Mouse (Mus musculus): Measurements from ENCODE around the gene Unc5a.

Gene Unc5a

DNA sequence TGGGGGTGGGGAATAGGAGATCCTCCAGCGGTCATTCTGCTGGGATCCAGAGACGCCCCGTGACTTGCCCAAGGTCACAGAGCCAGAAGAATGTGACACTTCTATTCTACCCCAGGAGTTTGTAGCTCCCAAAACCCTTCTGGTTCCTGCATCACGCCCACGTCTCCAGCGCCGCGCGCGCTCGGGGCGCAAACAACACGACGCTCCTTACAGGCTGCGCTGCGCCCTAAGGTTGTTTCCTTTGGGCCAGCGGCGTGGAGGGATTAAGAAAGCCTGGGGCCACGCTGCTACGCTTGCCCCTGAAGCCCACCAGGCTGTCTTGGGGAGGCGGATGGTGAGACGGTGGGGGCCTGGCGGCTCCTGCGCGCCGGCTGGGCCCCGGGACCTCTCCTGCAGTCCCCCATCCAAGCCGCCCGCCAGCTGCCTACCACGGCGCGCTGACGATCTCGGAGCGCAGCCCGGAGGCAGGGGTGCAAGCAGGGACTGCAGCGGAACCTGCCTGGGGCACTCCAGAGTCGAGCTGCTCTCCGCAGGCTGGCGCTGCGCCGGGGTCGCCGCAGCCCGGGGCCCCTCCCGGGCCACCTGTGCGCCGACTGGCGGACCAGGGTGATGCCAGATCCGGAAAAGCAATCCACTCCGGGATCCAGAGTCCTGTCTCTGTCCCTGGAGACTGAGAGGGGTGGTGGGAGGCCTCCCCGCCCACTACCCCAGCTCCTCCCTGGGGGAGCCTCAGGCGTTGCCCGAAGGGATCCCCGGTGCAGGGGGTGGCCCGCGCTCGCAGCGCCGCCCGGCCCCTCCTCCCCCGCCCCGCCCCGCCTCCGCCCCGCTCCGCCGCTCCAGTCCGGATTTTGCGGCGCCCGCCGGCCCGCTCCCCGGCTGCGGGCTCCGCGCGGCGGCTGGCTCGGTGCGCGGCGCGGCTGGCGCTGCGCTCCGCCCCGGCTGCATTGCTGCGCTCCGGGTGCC lies at the start of gene Unc5a:
Gene Unc5a (plus strand): TSS at position 881 of the 963 bp plus-strand sequence.
- DNase-seq (ENCODE audit: low spot score in 2 of 2), result peak in 1 of 2 experiments; percentile 65

DNA sequence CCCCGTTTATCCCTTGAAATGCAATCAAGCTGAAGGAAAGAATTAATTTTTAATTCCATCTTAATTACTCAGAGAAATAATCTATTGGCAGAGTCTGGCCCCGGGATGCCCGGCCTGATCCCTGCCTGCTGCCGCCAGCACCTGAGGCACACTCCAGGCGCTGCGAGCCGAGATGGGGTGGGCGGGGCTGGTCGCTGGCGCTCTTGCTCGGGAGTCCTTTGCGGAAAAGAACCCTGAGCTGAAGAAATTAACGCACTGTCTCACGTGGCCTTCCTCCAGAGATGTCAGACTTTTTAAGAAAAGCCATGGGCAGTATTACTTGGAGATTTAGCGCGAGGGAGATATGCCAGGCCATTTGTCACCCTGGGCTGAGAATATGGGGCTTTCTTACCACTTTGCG lies 37.2 kb upstream of the Unc5a start:
- no peak for DNase-seq (ENCODE audit: low spot score in 2 of 2)

DNA sequence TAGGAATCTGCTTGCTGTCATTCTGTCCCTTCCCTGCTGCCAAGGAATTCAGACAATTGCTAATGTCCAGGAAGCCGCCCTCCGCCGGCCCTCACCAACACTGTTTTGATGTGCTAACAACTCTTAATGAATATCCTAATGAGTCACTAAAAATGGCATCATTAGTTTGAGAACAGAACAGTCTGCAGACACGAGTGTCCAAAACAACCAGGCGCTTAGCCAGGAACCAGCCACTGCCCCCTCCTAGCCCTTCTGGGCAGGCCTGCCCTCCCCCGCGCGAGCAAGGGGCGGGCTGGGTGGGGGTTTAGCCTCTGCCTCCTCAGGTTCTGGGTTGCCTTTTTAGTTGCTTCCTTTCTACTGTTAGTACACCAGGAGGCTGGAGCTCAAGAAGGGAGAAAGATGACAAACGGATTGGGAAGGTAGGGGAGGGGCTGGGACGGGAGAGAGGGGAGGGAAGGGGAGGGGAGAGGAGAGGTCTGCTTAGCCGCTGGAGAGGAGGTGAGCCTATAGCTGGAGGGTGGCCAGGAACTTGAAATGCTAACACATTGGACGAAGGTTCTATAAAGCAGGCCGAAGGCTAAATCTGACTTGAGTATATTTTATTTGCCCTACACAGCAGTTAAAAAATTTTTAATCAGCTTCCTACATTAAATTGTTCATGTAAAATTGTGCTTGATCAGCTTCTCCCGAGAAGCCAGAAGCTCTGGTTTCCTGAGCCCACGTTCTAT lies 36.2 kb upstream of the Unc5a start:
- no peak for DNase-seq (ENCODE audit: low spot score in 2 of 2)

DNA sequence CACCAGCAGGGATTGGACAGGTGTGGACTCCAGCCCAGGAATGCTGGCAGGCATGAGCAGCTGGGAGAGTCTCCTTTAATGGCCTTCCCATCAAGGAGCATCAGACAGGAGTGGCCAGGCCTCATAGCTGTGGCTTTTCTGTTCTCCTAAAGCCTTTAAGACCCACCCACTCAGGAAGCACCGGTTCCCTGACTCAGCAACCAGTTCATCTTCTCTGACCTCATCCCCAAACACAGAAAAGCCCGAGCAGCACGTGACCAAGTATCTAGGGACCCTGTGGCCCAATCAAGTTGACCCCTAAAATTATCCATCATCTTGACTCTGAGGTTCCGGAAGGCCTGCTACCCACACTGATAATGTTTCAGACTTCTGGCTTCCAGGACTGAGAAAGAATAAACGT lies 32.6 kb upstream of the Unc5a start:
- no peak for DNase-seq (ENCODE audit: low spot score in 2 of 2)

DNA sequence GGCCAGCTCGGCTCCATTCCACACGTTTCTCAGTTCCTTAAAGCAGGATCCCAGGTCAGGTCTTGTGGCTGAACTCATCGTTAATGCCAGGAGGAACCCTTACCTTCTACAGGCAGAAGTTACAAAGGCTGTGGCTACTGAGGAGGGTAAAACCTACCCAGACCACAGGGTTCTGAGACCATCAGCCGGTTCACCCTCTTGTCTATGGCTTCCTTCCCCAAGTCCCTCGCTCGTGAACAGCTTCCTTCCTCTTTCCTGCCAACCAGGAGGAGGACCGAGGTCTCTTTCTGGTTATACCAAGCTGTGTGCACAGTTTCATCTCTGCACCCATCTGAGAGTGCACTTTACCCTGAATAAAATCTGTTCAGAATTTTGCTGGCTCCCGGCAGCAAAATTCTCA lies 30.3 kb upstream of the Unc5a start:
- no peak for DNase-seq (ENCODE audit: low spot score in 2 of 2)

DNA sequence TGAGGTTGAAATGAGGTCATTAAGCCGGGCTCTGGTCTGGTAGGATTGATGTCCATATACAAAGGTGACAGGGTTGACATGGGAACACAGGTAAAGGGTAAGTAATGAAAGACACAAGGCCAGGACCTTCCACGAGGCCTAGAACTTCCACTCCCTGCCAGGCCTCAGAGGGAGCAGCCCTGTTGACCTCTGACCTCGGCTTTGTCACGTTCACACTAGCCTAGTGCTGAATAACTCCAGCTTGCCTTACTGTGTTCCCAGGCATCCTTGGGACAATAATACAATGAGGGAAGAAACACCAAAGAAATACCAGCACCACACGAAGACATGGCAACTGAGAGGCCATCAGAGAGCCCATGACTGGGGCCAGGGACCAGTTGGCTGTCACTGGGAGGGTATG lies 29.5 kb upstream of the Unc5a start:
- no peak for DNase-seq (ENCODE audit: low spot score in 2 of 2)

DNA sequence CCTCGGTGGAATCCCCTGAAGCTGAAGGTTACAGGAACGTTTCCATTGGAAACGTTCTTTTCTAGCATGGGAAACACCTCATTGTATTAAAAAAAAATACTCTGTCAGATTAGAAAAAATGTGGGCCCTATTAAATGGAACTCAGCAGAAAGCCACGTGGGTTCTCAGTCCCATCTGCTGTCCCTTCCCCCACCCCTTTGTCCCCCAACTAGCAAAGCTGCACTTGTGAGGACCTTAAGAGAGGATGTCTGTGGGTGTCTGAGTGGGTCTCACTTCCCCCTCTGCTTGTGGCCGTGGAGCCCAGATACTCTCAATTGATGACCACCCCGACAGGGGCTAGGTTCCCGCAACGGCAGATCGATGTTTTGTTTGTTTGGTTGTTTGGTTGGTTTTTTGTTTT lies 27.5 kb upstream of the Unc5a start:
- no peak for DNase-seq (ENCODE audit: low spot score in 2 of 2)

DNA sequence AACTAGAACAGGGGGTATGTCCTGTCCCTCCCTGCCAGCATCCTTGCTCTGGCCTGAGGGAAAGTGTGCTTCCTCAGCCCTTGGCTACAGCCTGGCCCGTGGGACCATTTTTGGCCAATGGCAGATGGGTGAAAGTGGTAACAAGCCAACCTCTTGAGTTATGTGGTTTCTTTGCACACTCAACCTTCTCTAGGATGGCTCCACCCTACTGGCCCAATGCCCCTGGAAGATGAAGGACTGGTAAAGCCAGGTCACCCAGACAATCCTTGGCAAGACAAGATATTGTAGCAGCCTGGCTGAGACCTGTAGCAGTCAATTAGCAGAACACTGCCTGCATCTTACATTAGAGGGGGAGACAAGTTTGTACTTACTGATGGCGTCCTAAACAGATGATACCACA lies 25.5 kb upstream of the Unc5a start:
- DNase-seq (ENCODE audit: low spot score in 2 of 2), result no peak

DNA sequence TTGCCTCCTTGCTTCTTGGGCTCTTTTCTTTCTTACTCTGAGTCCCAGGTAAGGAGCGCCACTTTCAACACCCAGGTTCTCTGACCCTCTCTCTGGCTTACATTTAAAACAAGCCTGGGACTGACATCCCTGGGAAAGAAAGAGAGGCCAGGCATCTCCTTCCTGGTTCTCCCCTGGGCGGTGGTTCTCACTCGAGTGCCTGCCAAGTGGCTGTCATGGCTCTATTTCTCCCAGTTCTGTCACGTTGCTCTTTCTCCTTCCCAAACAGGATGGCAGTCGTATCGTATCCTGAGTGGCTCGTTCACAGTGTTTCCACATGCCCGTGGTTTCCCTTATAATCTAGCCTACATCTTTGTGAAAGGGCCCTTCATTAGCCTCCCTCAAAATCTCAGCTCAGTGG lies 23.7 kb upstream of the Unc5a start:
- DNase-seq (ENCODE audit: low spot score in 2 of 2), result no peak

DNA sequence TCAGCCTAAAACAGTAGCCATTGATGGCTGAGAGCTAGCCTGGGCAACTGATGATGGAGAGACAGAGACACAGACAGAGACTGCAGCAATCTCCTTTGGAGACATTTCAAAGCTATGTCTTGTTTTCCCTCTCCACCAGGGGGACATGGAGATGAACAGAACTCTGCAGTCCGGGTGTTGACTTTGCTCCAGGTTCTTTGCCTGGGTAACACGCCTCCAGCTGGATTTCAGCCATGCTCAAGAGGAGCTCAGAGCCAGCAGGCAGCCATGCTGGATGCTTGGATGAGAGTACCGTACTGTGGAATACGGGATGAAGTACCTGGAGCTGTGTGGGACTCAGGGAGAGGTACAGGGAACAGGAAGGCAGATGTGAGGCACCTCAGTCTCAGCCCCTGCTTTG lies 22.6 kb upstream of the Unc5a start:
- peak in 1 of 2 experiments; percentile 61 for DNase-seq (ENCODE audit: low spot score in 2 of 2)

DNA sequence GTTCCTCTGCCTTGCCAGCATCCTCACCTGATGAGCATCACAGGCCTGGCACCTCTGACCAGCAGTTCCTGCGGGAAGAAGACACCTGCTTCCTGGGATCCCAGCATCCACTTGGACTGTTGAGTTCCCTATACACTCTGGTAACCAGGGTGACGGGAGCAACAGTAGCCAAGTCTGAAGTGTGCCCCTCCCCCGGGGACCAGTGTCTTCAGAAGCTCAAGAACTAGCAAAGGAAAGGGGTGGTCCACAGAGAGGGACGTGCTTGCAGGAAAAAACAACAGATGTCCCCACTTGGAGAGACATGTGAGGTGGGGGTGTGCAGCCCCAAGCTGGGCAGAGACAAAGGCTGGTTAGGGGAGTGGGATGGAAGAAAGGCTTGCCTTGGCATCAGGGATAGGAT lies 19.1 kb upstream of the Unc5a start:
- no peak for DNase-seq (ENCODE audit: low spot score in 2 of 2)

DNA sequence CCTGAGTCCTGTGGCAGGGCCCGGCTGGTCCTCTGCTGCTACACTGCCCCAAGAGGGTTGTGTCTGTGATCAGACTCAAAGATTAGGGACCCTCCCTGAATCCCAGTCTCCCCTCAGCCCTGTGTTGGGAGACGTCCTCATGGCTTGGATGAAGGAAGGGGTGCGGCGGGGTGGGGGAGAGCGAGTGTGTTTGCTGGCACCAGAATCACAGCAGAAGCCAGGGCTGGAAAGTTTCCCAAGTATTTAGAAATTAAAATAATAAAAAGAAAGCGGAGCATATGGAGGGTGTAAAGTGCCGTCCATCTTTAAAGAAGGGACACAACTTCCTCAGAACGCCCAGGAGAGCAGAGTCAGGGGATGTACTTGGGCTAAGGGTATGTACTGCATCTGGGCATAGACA lies 14.3 kb upstream of the Unc5a start:
- DNase-seq (ENCODE audit: low spot score in 2 of 2), result no peak

DNA sequence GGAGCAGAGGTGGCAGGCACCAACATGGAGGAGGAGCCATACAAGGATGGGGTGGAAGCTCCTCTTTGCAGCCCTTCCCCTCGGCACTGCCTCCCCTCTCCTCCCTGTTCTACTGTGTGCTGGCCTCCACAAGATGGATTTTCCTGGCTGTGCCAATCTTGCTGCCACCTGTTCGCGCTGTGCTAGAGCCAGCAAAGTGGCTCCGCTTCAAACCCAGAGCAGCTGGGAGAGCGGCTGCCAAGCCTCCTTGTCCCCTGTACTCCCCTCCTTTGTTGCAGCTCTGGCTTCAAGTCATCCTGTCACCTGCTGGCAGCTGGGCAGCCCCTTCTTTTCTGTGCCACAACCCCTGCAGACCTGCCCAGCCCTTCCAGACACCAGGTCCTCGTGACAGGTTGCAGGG lies 13.0 kb upstream of the Unc5a start:
- peak in 1 of 2 experiments; percentile 67 for DNase-seq (ENCODE audit: low spot score in 2 of 2)

DNA sequence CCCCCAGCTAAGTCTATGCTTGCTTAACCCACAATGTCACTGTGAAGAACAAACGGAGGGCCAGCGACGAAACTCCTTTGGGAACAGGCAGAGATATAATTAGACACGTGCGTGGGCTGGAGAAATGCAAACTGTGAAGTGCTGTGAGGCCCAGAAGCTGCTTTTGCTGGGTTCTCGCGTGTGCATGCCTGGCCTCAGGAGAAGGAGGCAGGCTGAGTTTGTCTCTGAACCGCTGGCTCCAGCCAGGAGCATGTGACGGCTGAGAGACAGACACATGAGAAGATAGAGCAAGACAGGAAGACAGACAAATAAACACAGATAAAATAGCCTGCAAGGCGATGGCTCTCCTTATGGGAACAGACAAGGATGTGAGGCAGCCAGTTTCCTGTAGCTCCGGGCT lies 11.3 kb upstream of the Unc5a start:
- peak in 1 of 2 experiments; percentile 87 for DNase-seq (ENCODE audit: low spot score in 2 of 2)

DNA sequence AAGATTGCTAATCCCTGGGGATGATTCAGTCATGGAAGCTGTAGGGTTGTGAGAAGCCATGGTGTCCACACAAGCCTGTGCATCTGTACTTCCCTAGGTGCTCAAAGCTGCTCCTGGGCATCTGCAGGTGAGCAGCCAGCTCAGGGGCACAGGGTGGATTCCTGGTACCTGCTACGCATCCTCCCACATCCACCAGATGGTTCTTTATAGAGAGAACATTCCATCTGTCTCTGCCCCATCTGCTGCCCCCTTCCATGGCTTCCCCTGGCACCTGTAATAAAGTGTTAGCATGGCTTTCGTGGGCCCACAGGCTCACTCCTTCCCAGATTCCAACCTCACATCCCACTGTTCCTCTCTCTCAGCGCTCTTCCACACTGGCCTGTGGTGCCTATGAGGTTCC lies 10.7 kb upstream of the Unc5a start:
- peak in 1 of 2 experiments; percentile 46 for DNase-seq (ENCODE audit: low spot score in 2 of 2)

DNA sequence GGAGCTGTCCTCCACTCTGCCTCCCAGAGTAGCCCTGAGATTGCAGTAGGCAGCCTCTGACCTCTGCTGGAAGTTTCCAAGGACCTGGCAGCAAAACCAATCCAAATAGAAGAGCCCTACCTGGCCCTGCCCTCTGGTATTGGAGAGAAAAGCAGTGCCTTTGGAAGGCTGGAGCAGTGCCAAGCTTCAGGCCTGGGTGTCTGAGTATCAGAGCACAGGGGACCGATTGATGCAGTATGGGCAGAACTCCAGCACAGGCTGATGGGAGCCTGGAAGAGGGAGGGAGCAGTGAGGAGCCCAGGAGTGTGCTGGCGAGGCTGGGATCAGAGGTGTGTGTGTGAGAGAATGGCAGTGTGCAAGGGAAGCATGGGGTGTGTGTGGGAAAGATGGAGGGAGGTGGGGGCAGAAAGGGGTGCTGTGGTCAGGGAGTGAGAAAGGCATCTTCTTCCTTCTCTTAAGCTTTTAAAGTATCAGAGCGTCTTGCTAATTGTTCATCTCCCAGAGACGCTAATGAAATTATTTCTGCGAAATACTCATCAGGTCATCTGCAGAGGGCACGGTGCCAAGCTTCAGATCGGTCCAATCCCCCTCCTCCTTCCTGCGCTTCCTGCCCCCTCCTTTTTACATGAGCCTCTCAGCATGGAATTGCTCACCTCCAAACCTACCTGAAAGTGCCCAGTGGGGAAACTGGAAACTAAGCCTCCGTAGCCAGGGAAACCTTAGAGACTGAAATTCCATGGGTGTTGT lies 4.6 kb upstream of the Unc5a start:
- DNase-seq (ENCODE audit: low spot score in 2 of 2), result no peak

DNA sequence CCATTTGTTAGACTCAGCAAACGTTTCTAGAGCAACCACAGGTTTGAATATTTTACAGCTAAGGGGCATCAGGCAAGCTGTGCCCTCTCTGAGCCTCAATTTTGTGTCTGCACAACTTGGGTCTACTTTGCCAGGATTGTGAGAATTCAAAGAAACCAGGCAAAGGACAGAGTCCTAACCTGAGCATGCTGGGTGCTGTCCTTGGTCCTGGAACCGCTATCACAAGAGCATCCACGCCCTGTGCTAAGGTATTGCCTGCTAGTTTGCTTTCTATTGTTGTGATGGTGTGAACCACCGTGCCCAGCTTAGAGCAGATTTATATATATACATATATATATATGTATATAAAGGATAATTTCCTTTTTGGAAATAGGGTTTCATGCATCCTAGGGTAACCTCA lies 3.9 kb upstream of the Unc5a start:
- no peak for DNase-seq (ENCODE audit: low spot score in 2 of 2)

DNA sequence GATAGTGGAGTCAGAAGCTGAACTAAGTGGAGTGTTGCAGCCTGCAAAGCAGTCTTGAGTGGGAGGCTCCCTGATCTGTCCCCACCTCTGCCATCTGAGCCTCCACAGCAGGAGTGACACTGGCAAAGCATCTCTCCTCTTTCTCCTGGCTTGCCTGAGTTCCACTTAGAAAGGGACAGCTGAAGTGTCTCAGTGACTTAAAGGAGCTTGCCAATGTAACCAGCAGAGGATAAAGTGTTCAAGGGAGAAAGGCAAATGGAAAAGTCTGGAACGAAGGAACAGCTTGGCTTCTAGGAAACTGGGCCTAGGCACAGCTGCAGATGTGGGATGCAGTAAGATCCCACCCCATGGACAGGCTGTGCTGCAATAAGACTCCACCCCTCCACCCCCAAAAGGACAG lies 2.8 kb upstream of the Unc5a start:
- peak in 1 of 2 experiments; percentile 33 for DNase-seq (ENCODE audit: low spot score in 2 of 2)

DNA sequence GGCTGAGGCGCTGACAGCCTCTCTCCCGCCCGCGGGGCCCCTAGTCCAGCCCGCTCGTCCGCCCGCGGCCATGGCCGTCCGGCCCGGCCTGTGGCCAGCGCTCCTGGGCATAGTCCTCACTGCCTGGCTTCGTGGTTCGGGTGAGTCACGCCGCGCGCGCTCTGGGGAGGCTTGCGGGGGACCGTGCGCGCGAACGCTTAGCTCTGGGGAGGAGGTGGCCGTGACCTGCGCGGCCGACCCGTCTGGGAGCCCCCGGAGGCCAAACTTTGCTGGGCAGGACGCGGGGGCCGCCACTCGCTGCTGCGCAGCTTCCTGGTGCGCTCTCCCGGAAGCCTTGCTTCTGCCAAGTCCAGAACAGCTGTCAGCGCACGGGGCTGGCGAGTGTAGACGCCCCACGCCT lies 381 bp downstream of the Unc5a start:
- DNase-seq (ENCODE audit: low spot score in 2 of 2), result peak in 1 of 2 experiments; percentile 54

DNA sequence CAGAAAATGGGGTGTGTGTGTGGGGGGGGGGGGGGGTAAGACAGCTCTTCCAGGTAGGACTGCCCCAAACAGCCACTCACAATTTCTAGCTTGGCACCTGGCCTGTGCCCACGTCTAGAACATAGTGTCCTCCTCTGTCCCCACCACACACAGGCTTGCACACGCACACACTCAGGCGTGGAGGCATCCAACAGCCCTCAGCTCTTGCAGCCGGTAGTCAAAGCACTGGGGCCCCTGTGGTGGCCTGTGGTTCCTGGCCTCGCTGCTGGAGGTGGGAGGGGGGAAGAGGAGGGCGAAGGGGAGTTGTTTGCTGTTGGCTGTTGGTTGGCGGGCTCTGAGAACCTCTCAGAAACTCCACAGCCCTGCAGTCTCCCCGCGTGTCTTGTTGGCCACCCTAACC lies 920 bp downstream of the Unc5a start:
- DNase-seq (ENCODE audit: low spot score in 2 of 2), result peak in 1 of 2 experiments; percentile 37

DNA sequence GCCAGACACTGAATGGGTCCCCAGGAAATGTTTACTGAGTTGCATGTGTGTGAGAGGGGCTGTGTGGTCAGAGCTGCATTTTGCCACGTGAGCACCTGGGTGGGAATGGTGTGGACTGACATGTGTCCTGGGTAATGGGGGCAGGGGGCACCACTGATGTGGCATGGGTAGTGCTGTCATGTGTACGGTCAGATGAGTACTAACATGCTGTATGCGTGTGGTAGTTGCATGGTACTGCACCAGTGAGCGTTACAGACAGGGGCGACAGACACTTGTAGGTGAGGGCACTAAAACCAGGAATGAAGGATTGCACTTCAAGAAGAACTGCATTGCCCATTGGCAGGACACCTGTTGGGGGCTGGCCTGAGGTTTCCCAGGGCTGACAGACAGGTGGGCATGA lies 2.0 kb downstream of the Unc5a start:
- DNase-seq (ENCODE audit: low spot score in 2 of 2), result no peak

DNA sequence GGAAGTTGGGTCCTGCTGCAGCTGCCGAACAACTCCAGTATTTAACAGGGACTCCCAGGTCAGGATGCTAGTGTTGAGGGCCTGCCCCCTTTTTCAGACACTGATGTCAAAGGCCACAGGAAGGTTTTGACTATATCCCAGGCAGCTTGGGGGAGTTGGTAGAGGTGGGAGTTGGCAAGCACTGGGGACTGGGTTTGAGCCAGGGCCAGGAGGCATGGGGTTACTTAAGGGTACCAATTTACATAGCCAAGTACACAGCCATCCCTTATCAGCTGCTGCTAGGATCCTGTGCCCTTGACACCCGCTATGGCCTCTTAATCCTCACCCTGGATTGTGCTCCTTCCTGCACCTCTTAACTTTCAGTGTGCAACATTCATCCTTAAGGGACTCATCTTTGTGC lies 5.5 kb downstream of the Unc5a start:
- DNase-seq (ENCODE audit: low spot score in 2 of 2), result no peak
